Mouse (Mus musculus): ENCODE measurements around the gene Pycard.
A peak's percentile ranks its signal among the peaks of the same experiment; 100 is the strongest.

The Pycard gene

DNA sequence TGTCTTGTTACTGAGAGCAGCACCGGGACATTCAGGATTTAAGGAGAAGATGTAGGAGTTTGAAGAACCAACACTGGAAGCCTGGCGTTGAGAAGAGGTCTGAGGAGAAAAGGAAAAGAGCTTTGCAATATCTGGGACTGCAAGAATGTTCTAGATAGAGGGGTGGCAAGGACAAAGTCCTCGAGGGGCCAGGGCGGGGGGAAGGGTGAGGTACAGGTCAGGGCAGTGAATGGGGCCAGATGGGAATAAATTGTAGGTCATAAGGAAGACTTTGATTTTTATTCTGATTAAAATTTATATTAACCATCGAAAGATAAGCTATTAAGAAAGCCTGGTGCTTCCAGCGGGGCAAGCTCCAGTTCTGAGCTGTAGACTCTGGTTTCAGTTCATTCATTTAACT is 9.4 kb upstream of the Pycard start:
- DNase-seq (ENCODE audit: low spot score), result no peak

DNA sequence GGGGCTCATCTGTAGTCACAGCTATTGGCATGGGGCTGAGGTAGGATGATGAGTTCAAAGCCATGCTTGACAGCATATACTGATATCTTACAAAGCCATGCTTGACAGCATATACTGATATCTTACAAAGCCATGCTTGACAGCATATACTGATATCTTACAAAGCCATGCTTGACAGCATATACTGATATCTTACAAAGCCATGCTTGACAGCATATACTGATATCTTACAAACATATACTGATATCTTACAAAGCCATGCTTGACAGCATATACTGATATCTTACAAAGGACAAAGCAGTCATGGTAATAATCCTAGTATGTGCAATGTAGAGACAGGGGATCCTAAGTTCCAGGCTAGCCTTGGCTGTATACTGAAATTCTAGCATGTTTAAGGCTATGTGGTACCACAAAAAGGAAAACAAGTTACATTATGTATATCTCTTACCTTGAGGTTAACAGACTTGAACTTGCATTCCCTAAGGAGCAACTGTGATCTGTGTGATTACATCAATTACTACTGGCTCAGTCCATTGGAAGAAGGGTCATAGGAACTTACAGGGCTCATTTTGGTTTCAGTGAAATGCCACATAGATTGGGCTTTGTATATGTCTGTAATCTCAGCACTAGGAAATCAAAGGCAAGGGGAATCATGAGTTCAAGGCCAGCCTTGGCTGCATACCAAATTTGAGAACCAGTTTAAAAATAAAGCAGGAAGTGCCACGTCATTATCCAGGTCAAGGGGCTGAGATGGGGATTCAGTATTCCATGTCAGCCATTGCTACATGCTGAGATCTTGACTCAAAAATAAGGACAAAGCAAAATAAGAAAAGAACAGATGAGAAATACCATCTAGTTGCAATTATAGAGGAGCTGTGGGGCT is 6.6 kb upstream of the Pycard start:
- peak; percentile 65 for DNase-seq (ENCODE audit: low spot score)

DNA sequence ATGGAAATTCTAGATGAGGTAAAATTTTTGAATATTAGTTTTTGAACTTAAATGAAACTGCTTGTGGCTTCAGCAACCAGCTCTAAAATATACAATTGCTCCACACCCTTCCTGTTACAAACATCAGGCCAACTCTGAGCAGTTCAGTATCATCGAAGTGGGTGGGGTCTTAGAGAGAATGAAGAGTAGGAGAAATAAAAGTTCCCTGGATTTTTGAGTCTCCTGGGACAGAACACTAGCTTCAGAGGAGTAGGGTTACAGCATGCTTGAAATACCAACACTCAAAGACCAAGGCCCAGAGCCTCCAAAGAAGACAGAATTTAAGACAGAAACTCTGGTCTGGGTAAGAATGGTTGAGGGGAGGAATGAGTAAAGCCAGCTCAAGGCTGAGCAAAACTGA is 5.8 kb upstream of the Pycard start:
- no peak for DNase-seq (ENCODE audit: low spot score)

DNA sequence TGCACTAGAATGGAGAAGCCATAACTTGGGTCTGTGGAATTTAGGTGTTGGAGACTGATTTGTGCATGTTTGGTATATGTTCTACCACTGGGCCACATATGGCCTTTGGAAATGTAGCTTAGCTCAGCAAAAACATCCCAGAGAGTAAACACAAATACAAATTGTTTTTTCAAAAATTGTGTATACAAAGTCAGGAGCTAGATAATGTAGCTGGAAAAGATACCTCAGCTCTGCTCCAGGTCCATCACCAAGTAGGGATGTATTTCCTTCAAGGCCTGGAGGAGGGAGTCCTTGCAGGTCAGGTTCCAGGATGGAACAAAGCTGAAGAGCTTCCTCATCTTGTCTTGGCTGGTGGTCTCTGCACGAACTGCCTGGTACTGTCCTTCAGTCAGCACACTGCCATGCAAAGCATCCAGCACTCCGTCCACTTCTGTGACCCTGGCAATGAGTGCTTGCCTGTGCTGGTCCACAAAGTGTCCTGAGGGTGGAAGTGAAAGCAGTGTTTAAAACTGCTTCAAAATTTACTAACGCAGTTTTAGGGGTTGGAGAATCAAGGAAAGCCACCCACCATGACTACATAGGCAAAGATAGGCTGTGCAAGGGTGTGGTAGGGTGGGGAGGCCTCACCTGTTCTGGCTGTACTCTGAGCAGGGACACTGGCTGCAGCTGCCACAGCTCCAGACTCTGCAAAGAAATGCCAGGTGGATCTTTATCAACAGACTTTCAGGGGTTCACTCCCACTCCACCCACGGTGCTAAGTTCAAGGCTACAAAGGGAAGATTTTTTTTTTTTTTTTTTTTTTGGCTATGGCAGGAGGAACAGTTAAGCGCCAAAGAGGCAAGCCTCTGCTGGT is 953 bp downstream of the Pycard start:
- DNase-seq (ENCODE audit: low spot score), result no peak

DNA sequence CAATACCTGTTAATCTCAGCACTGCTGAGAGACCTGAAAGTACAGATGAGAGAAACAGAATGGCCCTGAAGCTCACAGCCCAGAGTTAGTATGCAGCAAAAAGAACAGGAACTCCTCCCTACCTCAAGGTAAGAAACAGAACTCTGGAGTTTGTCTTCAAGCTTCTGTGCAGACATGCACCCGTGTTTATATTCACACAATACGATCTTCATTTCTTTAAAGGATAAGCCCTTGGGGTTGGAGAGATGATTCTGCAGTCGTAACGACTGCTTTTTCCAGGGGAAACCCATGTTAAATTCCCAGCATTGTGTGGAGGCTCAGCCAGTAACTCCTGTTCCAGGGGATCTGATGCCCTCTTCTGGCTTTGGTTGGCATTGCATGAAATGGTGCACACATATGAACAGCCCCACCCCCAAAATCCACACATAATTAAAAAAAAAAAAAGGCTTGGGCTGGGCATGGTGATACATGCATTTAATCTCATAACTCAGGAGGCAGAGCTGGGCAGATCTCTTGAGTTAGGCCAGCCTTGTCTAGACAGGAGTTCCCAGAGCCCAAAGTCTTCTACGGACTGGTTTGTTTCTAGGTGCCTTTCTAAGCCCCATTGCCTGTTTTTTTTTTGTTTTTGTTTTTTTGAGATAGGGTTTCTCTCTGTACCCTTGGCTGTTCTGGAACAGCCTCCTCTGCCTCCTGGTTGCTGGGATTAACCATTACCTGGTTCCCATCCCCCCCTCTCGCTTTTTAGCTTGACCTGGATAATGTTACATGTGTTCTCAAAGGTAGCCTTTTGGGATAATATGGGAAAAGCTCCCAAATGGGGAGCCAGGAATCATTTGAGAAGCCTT is 1.8 kb downstream of the Pycard start:
- peak; percentile 66 for DNase-seq (ENCODE audit: low spot score)

DNA sequence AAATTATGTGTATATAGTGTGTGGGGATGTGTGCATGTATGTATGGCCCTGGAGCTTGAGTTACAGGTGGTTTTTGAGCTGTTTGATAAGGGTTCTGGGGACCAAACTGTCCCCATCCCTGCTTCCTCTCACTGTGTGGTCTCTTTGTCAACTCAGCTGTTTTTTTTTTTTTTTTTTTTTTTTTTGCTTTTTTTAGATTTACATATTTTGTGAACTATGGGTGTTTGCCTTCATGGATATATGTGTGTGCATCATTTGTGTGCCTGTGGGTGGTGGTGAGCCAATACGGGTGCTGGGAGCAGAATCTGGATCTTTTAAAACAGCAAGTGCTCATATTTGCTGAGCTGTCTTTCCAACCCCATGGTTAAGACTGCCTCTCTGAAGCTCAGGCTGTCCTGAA is 4.8 kb downstream of the Pycard start:
- DNase-seq (ENCODE audit: low spot score), result no peak

DNA sequence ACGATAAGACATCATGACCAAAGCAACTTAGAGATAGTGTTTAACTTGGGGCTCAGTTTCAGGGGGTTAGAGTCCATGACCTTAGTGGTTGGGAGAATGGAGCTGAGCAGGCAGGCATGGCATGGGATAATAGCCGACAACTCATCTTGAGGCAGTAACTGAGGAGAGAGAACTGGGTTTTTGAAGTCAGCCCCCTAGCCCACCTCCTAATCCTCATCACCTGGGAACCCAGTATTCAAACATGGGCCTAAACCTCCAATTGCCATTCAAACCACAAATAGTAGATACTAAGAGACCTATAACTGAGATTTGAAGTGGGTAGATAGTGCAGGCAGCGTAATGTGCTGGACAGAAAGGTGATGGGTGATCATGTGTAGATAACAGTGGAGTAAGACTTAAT is 13.1 kb downstream of the Pycard start:
- no peak for DNase-seq (ENCODE audit: low spot score)

DNA sequence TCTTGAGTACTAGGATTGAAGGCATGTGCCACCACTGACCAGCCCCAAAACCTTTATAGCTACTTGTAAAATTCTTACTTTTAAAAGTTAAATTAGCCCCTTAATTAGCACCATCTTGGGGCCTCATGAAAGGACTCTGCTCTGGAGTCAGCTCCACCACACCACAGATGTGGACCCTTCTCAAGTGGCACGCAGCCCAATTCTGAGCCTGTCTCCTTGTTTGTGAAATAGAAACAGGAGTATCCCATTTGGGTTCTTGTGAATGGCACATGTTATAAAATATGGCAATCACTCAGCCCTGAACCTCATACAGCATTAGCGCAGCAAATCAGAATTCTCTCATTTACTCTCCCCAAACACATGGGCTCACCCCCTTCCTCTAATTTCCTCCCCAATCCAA is 14.8 kb downstream of the Pycard start:
- no peak for DNase-seq (ENCODE audit: low spot score)

DNA sequence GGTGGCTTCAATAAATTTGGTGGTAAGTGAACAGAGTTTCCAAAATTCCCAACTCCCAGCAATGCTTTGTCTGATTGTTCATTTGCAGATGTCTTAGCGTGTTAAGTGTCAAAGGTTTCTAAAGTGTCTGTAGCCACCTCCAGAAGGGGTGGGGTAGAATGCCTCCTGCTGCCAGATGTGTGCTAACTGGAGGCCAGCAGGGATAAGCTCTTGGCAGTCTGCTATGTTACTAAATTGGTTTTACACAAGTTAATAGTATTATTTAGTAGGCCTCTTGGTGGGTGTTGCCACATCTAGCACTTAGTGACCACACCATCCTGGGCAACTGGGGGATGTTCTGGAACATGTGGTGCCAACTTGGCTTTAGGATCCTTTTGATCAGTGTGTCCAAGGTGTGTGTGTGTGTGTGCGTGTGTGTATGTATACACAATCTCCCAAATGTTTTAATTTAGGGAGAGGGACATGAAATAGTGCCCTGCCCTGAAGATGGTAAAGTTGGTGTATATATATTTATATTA is 19.2 kb downstream of the Pycard start:
- peak; percentile 73 for DNase-seq (ENCODE audit: low spot score)

DNA sequence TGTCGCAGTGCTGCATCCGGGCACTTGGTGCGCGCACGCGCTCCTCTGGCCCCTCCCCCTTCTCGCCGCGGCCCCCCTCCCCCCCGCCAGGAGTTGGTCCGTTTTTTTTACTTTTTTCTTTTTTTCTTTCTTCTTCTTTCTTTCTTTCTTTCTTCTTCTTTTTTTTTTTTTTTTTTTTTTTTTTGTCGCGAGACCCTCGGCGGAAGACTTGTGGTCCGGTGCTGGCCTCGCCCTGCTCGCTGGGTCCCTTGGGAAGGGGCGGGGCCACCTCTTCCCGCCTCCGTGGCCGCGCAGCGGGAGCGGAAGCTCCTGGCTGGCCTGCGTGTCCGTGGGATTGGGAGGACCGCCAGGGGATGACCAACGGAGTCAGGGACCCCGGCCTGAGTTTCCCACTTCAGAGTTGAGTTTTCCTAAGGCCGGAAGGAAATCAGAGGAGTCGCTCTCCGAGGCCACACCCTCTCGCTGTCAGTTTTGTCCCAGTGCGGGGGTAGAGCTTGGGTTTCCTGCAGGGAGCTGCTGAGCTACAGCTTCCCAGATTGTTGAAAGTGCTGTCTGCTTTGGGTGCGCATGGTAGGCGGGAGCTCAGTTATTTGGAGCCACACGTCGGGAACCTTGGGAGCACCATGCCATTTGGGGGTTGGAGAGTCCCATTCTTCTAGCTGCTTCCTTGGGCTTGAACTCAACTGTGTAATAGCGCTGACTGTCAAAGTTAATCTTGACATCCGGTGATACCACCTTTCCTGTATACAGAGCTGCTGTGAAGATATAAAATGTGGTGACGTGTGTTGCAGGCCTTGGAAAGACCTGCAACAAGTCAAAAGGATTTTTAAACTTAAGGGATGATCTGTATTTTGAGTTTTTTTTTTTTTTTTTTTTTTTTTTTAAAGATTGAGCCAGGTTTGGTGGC is 25.5 kb downstream of the Pycard start:
- peak; percentile 72 for DNase-seq (ENCODE audit: low spot score)

DNA sequence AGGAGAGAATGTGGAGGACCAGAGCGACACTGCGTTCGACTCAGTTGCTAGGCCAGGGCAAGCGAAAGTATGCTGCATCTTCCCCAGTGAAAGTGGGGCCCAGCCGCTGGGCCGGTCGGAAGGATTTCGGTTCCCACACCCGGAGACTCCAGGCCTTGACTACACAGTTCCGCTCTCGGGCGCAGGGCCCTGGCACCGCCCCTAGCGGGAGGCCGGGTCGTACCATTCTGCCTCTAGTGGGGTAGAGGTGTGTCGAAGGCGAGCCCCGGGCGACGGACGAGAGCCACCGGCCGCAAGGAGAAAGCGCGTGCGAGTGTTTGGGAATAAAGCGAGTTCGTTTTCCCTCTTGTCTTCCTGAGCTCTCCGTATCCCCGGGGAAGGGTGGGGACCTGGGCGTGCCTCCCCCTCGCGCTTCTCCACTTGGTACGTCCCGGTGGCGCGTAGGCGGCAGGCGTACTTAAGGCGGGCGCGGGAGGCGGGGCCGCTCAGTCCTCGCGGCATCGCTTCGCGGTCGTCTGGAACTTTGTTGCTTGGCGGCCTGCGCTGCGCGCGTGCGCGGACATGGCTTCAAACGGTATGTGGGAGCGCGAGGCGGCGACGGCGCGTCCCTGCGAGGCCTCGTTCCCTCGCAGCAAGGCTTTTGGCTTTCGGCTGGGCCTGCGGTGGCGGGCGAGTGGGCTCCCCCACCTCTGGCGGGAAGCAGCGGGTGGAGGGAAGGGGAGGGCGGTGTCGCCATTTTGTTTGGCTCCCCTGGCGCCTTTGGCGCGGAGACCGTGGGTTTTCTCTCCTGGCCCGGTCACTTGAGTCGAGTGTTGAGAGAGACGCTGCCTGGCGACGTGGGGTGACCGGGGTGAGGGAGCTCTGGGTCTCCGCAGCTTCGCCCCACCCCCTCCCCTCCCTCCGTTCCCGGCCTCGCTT is 26.4 kb downstream of the Pycard start, which contains the start of gene Fus:
Gene Fus (plus strand): TSS at position 454 of the 918 bp plus-strand sequence.
- DNase-seq (ENCODE audit: low spot score), result peak; percentile 89

DNA sequence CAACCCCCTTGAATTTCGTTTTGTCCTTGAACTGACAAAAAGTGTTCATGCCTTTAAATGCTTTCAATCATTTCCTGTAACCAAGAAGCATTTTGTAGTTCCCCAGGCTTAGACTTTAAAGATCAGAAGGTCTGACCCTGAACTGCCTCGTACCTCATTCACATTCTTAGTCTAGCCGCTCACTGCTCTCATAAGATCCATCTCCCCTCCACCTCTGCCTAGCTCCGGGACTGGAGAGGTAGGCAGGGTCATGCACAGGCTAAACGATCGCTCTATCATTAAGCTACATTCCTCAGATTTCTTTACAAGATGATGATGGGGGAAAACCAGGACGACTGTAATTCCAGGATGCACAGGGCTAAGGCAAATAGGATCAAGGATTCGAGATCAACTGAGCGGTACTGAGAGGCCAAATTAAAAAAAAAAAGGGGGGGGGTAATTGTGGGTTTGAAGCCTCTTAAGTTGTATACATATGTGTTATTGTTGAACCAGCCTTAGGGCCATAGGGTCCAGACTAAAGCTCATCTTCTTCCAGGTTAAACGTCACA is 27.2 kb downstream of the Pycard start:
- DNase-seq (ENCODE audit: low spot score), result no peak

DNA sequence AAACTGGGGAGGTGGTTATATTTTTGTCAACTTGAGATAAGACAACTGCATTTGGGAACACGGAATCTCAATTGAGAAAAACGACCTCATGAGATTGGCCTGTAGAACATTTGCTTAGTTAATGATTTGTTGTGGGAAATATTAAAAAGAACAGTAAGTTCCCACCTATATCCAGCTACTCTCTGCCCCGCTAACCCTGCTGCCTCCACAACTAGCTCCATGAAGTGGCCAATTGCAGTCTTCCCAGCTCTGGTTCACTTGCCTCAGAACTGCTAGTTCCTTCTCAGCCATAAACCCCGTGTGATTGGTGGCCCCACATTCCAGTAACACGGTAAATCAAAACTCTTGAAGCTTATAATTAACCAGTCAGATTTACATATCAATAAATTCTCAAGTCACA is 34.3 kb downstream of the Pycard start:
- no peak for DNase-seq (ENCODE audit: low spot score)

DNA sequence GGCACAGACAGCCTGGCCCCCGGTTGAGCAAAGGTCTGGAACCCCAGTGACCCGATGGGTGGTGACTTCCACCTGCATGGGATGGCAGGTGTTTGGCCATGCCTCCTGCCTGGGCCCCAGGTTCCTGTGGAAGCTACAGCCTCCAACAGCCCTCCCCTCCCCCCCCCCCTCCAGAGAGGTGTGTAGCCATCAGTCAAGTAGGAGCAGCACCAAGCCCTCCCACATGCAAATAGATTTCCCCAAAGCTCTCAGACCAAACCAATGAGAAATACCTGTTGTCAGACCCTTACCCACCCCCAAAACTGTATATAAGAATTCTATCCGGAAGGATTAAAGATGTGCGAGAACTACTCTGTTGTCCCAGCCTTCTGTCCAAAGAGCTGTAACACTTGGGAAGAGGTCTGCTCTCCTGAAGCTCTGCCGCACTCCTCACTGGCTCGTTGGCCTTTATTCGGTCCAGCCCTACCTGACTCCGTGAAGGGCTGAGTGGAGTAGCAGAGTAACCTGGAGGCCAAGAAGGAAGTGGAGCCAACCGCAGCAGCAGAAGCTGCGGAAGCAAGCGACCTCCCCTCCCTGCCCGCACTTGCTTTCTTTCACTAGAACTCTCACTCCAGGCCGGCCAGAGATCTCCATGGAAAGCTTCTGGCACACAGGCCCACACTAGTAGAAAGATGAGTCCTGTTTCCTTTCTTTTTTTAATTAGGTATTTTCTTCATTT is 40.6 kb downstream of the Pycard start:
- DNase-seq (ENCODE audit: low spot score), result no peak

DNA sequence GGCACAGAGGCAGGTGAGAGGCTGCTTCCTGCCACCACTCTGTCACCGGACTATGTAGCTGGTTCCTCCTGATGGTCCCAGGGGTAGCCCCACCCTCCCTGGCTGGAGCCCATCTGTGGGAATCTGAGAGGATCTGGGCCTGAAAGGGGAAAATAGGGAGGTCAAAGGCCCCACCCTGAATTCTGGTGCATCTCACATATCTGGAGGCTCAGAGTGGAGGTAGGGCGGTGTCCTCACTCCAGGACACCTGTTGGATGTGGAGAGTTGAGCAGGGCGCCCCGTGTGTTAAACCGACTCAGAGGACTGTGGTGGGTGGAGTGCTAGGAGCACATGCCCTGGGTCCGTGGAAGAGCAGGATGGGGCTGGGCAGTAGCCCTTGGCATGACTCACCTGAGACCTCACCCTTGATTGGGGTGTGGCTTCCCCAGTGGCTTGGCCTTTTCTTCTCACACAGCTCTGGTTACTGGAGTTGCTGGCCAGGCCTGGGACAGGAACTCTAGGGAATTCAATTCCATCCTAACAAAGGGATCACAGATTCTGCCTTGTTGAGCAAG is 47.1 kb downstream of the Pycard start, which contains the start of gene Prss36:
Gene Prss36 (minus strand): TSS at position 256 of the 554 bp plus-strand sequence.
- DNase-seq (ENCODE audit: low spot score), result no peak

DNA sequence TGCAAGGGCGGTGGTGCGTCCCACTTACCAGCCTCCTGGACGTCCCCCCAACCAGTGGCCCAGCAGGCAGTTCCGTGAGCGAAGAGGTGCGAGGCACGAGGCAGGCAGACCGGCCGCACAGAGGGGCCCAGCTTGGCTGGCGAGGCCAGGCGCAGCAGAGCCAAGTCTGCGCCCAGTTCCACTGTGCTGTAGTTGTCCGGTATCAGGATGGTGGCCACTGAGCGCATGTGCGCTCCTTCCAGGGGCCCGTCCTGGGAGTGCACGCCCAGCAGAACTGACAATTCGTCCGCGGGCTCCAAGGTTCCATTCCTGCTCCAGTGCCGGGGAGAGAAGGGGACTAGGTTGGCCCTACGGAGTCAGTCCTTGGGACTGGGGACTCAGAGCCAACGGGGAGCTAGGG is 49.1 kb downstream of the Pycard start:
- DNase-seq (ENCODE audit: low spot score), result no peak

DNA sequence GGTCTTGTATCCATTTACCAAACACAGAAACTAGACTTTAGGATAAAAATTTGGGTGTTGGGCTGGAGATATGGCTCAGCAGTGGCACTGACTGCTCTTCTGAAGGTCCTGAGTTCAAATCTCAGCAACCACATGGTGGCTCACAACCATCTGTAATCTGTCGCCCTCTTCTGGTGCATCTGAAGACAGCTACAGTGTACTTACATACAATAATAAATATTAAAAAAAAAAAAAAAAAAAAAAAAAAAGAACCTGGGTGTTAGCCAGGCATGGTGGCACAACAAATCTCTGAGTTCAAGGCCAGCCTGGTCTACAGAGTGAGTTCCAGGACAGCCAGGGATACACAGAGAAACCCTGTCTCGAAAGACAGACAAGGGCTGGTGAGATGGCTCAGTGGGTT is 51.6 kb downstream of the Pycard start:
- peak; percentile 42 for DNase-seq (ENCODE audit: low spot score)

All from adipocyte (in vitro differentiated cells).